ENCODE assay signal across 8 mouse cellular contexts in the genomic region with DNA sequence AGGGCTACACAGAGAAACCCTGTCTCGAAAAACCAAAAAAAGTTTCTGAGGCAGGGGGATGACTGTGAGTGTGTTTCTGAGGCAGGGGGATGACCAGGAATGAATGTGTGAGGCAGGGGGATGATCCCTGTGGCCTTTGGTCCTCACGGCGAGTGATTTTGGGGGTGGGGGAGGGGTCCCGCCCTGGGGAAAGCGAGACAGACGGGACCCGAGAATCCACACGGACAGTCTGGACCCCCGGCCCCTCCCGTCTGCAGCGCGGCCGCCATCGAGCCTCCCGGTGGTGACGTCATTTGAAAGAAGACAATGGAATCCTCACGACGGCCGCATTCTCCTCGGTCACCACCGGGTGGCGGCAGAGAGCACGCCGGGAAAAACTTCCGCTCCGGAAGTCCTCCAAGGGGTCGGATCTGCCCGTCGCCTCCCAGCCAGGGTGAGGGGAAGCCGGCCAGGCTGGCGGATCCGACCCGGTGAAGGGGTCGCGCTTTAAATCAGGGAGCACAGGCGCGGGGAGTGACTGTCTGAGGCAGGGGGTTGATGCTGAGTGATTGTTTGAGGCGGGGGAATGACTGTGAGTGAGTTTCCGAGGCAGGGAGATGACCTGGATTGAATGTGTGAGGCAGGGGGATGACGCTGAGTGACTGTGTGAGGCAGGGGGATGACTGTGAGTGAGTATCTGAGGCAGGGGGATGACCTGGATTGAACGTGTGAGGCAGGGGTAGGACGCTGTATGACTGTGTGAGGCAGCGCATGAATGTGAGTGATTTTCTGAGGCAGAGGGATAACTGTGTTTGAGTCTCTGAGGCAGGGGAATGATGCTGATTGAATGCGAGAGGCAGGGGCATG. TPM values are rescaled to one million over a fixed set of nuclear protein-coding genes. Genes with fewer than 3 reads are reported as not detected.
DNase-seq lines count a peak whose midpoint lies in the region; ATAC-seq and TF ChIP-seq lines count a peak whose summit lies in the region.

No protein-coding gene starts in this region.

- peak overlapping the region; percentile 97 for H3K27ac ChIP-seq in bone marrow, adult 2 months (ENCODE audit: control insufficient read depth, insufficient read depth, low read depth, low read length, poor library complexity)
- peak overlapping the region; percentile 93 for H3K27ac ChIP-seq in heart, embryonic 10.5 days
- peak overlapping the region; percentile 89 for H3K27ac ChIP-seq in kidney, embryonic 14.5 days (ENCODE audit: low read depth, low read length)
- H3K27ac ChIP-seq in liver, adult 2 months (replicated peaks; ENCODE audit: insufficient read depth, low read depth, low read length), result peak overlapping the region; percentile 76

- H3K4me3 ChIP-seq in bone marrow, adult 2 months (replicated peaks; ENCODE audit: control insufficient read depth, low read depth, low read length), result peak overlapping the region; percentile 79
- peak overlapping the region; percentile 74 for H3K4me3 ChIP-seq in heart, embryonic 10.5 days
- H3K4me3 ChIP-seq in kidney, embryonic 14.5 days (ENCODE audit: low read length), result peak overlapping the region; percentile 55
- H3K4me3 ChIP-seq in liver, adult 2 months (ENCODE audit: insufficient read depth, low read depth, low read length), result peak overlapping the region; percentile 74

- peak; percentile 38; the same call in 1 of the 2 replicates for TF ChIP-seq CTCF in bone marrow, adult 2 months (IDR thresholded peaks at IDR 0.05; ENCODE audit: control insufficient read depth, insufficient read depth, low read length)
- peak; percentile 51 for TF ChIP-seq CTCF in liver, adult 2 months (IDR thresholded peaks at IDR 0.05; ENCODE audit: low read depth, low read length)

- no peaks in the 10 kb centered on the region for H3K79me2 ChIP-seq in liver, adult 2 months (ENCODE audit: control insufficient read depth, insufficient read depth, low read length)

- no peaks in the 10 kb centered on the region for H3K36me3 ChIP-seq in heart, embryonic 10.5 days
- H3K36me3 ChIP-seq in kidney, embryonic 14.5 days (ENCODE audit: control insufficient read depth, insufficient read depth, low read length), result no peaks in the 10 kb centered on the region
- no peaks in the 10 kb centered on the region for H3K36me3 ChIP-seq in liver, adult 2 months (ENCODE audit: control insufficient read depth, insufficient read depth, low read length)

- peaks cover 7% of the 10 kb centered on the region; the same call in 1 of the 2 replicates for H3K27me3 ChIP-seq in heart, embryonic 10.5 days (ENCODE audit: insufficient read depth, poor library complexity, severe bottlenecking)
- no peaks in the 10 kb centered on the region for H3K27me3 ChIP-seq in kidney, embryonic 14.5 days (ENCODE audit: control insufficient read depth, insufficient read depth, low read length)
- H3K27me3 ChIP-seq in liver, adult 2 months (ENCODE audit: control insufficient read depth, insufficient read depth, low read length), result no peaks in the 10 kb centered on the region

- H3K9ac ChIP-seq in kidney, embryonic 14.5 days (ENCODE audit: low read depth, low read length), result peak overlapping the region; percentile 69
- H3K9ac ChIP-seq in liver, adult 2 months (ENCODE audit: low read depth, low read length), result peak overlapping the region; percentile 86

- DNase-seq in A20 (ENCODE audit: low read depth, low spot score), result peak; percentile 70
- DNase-seq in heart, embryonic 10.5 days (ENCODE audit: low spot score), result peak; percentile 90
- DNase-seq in liver, adult 2 months (ENCODE audit: extremely low read depth, low read depth, low spot score), result no peak
- DNase-seq in monocyte, adult 2 months (ENCODE audit: low read depth in 1 of 2, low spot score in 2 of 2), result peak; percentile 75 to 91
- DNase-seq in spleen, postnatal 36 days (ENCODE audit: low spot score in 2 of 2), result peak; percentile 76 to 86

- peak; percentile 64 for ATAC-seq in erythroblast, adult 5-6 weeks (replicated peaks; ENCODE audit: low FRiP score, poor library complexity, severe bottlenecking)
- peak; percentile 89 for ATAC-seq in kidney, embryonic 14.5 days (ENCODE audit: low FRiP score, low TSS enrichment)

- peaks cover 10% of the 10 kb centered on the region for H3K4me1 ChIP-seq in bone marrow, adult 2 months (ENCODE audit: control insufficient read depth, insufficient read depth, low read length)
- H3K4me1 ChIP-seq in heart, embryonic 10.5 days, result peaks cover 28% of the 10 kb centered on the region; the same call in 1 of the 2 replicates
- H3K4me1 ChIP-seq in kidney, embryonic 14.5 days (ENCODE audit: control insufficient read depth, insufficient read depth, low read length), result no peaks in the 10 kb centered on the region
- H3K4me1 ChIP-seq in liver, adult 2 months (ENCODE audit: control insufficient read depth, insufficient read depth, low read length), result peaks cover 11% of the 10 kb centered on the region; the same call in 1 of the 2 replicates

- peak; percentile 45; the same call in 1 of the 2 replicates for TF ChIP-seq POLR2A in bone marrow, adult 2 months (IDR thresholded peaks at IDR 0.05; ENCODE audit: borderline replicate concordance, control insufficient read depth, low read depth, low read length)
- TF ChIP-seq POLR2A in liver, adult 2 months (IDR thresholded peaks at IDR 0.05; ENCODE audit: extremely low read depth, insufficient read depth, low read length), result 0 out of 2 replicates have a peak, but pooled peaks have one; percentile 10

- WGBS in bone marrow, adult 2 months, result 3% methylated on average over 44 of the region's 44 CpGs
- 5% methylated on average over 44 of the region's 44 CpGs for WGBS in heart, embryonic 10.5 days
- 7% methylated on average over 38 of the region's 44 CpGs for WGBS in kidney, embryonic 14.5 days
- WGBS in liver, adult 2 months, result 5% methylated on average over 44 of the region's 44 CpGs

- H3K9me3 ChIP-seq in heart, embryonic 10.5 days, result peaks cover 3% of the 10 kb centered on the region; the same call in 1 of the 2 replicates
- H3K9me3 ChIP-seq in kidney, embryonic 14.5 days (ENCODE audit: control insufficient read depth, low read length), result no peaks in the 10 kb centered on the region

- H3K4me2 ChIP-seq in kidney, embryonic 14.5 days (replicated peaks; ENCODE audit: low read depth, low read length), result peak overlapping the region; percentile 71

RNA-seq across cellular contexts. Expression of gene Ccr1, which starts 43.2 kb away (rescaled TPM):
- 4.8 and 12.0 TPM in 2 replicates for polyA plus RNA-seq in bone marrow, adult 2 months (2011; ENCODE audit: insufficient read depth, insufficient read length, low replicate concordance, missing spikeins)
- 12.3 and 17.3 TPM in 2 replicates for total RNA-seq in erythroblast, adult 5-6 weeks (2015; ENCODE audit: low replicate concordance)
- 12.1 and 14.9 TPM in 2 replicates for total RNA-seq in erythroblast, adult 5-6 weeks (2017; ENCODE audit: low replicate concordance)
- polyA plus RNA-seq in heart, embryonic 10.5 days (2016; fragmentation: Nextera tagmentation; extraction: Ambion mirVana), result 0.07 and 0.35 TPM in 2 replicates
- polyA plus RNA-seq in kidney, embryonic 14.5 days (2014; fragmentation: Nextera tagmentation; extraction: Ambion mirVana), result 1.8 and 2.9 TPM in 2 replicates
- under 0.01 and 0.20 TPM in 2 replicates for total RNA-seq in liver, adult 2 months (2014; rRNA removed)
- polyA plus RNA-seq in liver, adult 2 months (2012; rRNA removed), result 0.04 TPM in 1 of 2 replicates, not detected in the other

RNA-seq across cellular contexts. Expression of gene Ccr1l1, which starts 52.9 kb away (rescaled TPM):
- not detected in 2 replicates for polyA plus RNA-seq in bone marrow, adult 2 months (2011; ENCODE audit: insufficient read depth, insufficient read length, low replicate concordance, missing spikeins)
- not detected in 2 replicates for total RNA-seq in erythroblast, adult 5-6 weeks (2015; ENCODE audit: low replicate concordance)
- 1.4 and 1.6 TPM in 2 replicates for total RNA-seq in erythroblast, adult 5-6 weeks (2017; ENCODE audit: low replicate concordance)
- polyA plus RNA-seq in heart, embryonic 10.5 days (2016; fragmentation: Nextera tagmentation; extraction: Ambion mirVana), result 0.12 TPM in 1 of 2 replicates, not detected in the other
- polyA plus RNA-seq in kidney, embryonic 14.5 days (2014; fragmentation: Nextera tagmentation; extraction: Ambion mirVana), result not detected in 2 replicates
- total RNA-seq in liver, adult 2 months (2014; rRNA removed), result not detected in 2 replicates
- polyA plus RNA-seq in liver, adult 2 months (2012; rRNA removed), result 0.12 TPM in 1 of 2 replicates, not detected in the other
